Mouse (Mus musculus) 416B (cell line): ENCODE results near the gene Gm43720.

Experiments used
- DNase-seq: peaks from one replicate; pipeline ENCODE4 v3.0.0; 2011; ENCODE audit warnings: low read depth

Gene Gm43720

GRCm38 (mm10) chr5:138279585-138280424 lies at the start of gene Gm43720, which contains the start of the genes Gpc2 and Stag3:
Gene Gm43720 (minus strand): TSS chr5:138279958.
Gene Gpc2 (minus strand): TSS chr5:138280005.
Gene Stag3 (plus strand): TSS chr5:138280240.
- DNase-seq: no peak

GRCm38 (mm10) chr5:138312795-138313194 lies 33.0 kb upstream of the Gm43720 start:
- DNase-seq: no peak

- no peak for DNase-seq
Observed at GRCm38 (mm10) chr5:138299613-138300012, 19.9 kb upstream of the Gm43720 start.

- DNase-seq: no peak
Observed at GRCm38 (mm10) chr5:138294158-138294557, 14.4 kb upstream of the Gm43720 start.

GRCm38 (mm10) chr5:138291638-138292037 lies 11.9 kb upstream of the Gm43720 start:
- DNase-seq: no peak

GRCm38 (mm10) chr5:138287861-138288260 lies 8.1 kb upstream of the Gm43720 start:
- DNase-seq: peak; percentile 39

GRCm38 (mm10) chr5:138283540-138283939 lies 3.8 kb upstream of the Gm43720 start:
- DNase-seq: peak; percentile 62

- DNase-seq: no peak
Observed at GRCm38 (mm10) chr5:138281798-138282197, 2.0 kb upstream of the Gm43720 start.

- DNase-seq: peak; percentile 39
Observed at GRCm38 (mm10) chr5:138280829-138281228, 1.1 kb upstream of the Gm43720 start.

- DNase-seq: no peak
Observed at GRCm38 (mm10) chr5:138280425-138280768, 639 bp upstream of the Gm43720 start.

GRCm38 (mm10) chr5:138277994-138278393 lies 1.8 kb downstream of the Gm43720 start:
- DNase-seq: no peak

- no peak for DNase-seq
Observed at GRCm38 (mm10) chr5:138275216-138276050, 4.3 kb downstream of the Gm43720 start.

GRCm38 (mm10) chr5:138274186-138274585 lies 5.6 kb downstream of the Gm43720 start:
- DNase-seq: no peak

- no peak for DNase-seq
Observed at GRCm38 (mm10) chr5:138272409-138272923, 7.3 kb downstream of the Gm43720 start, which contains the start of gene Gal3st4. Gene Gal3st4 (minus strand): TSS chr5:138272840.

GRCm38 (mm10) chr5:138271232-138271631 lies 8.5 kb downstream of the Gm43720 start:
- no peak for DNase-seq

GRCm38 (mm10) chr5:138268980-138269379 lies 10.8 kb downstream of the Gm43720 start:
- DNase-seq: no peak

- no peak for DNase-seq
Observed at GRCm38 (mm10) chr5:138267114-138267513, 12.6 kb downstream of the Gm43720 start.

- no peak for DNase-seq
Observed at GRCm38 (mm10) chr5:138265712-138266111, 14.0 kb downstream of the Gm43720 start.

- no peak for DNase-seq
Observed at GRCm38 (mm10) chr5:138264207-138264578, 15.6 kb downstream of the Gm43720 start.

GRCm38 (mm10) chr5:138263260-138264206 lies 16.2 kb downstream of the Gm43720 start, which contains the start of gene BC037034:
Gene BC037034 (minus strand): TSS chr5:138264033.
- peak; percentile 95 for DNase-seq

- peak; percentile 61 for DNase-seq
Observed at GRCm38 (mm10) chr5:138262582-138263240, 17.0 kb downstream of the Gm43720 start.
